Mouse (Mus musculus) liver, postnatal 0 days (tissue): ENCODE results near the gene Lats2.

ENCODE experiments used
- CTCF ChIP-seq: sonication (generic); IDR thresholded peaks from 2 replicates; pipeline ENCODE4 v1.5.1; 2016; ENCODE audit warnings: antibody characterized with exemption, low read depth
- EP300 ChIP-seq: IDR thresholded peaks from 2 replicates; pipeline ENCODE4 v1.6.1; 2016; ENCODE audit warnings: antibody characterized with exemption, low read depth, mild to moderate bottlenecking

DNA sequence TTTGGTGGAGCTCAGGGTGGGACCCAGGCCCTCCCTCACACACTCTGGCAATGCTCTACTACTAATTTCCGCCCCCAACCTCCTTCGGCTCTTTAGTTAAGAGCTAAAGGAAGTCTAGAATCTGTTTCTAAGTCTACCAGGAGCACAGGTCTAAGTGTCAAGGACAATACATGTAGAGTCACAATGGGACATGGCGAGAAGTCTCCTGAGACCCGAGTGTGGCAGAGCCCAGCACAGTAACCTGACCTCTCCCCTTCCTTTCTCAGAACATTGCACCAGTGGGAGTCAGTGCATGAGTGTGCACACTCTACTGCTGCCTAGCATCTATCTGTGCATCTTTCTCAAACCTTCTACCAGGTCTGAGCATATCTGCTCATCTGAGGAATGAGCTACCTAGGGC, 52.4 kb downstream of the Lats2 start:
- TF ChIP-seq CTCF (no peak), EP300 (no peak)
